Mouse (Mus musculus) cerebellum, postnatal 36 days (tissue): ENCODE measurements at regions not wholly inside any gene's neighbourhood (a gene's known extent, or its start where the extent isn't known, plus 50 kb on each side); places are given as distances from the start of the nearest gene placed in this dataset.

Experiments
- DNase-seq, 2 experiments: peaks; one replicate each; pipeline ENCODE4 v3.0.0; 2021 to 2022; ENCODE audit warnings: mixed read lengths in 2 of 2

DNA sequence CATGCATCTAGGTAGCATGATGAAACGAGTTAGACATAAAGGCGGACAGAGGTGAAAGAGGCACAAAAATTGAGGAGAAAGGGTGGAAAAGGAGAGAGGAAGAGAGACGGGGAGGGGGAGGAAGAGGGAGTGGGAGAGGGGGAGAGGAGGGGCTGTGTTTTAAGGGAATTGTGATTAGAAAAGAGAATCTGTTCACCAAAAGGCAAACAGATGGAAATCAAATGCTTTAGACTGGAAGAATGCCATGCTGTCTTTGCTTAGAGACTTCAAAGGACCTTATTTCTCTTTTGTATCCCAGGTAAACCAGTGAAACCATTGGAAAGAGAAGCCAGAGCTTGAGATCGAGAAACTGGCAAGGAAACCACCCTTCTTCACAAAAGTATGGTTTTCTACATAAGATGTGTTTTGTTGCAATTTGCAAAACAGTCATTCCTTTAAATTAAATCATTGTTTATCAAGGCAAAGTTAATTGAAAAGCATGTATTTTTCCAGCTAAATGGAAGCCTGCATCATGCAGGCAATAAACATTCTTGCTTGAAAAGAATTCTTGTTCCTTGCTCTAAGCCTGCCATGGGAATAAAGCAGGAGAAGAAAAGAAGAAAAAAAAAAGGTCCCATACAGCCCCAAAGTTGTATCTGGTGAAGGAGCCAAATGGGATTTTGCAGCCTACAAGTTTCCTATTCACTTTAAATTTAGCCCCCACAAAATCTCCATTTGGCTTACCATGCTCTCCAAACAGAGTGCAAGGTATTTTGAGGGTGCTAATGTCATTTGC lies 65.2 kb upstream of the Gmnc start:
- DNase-seq: no peak

DNA sequence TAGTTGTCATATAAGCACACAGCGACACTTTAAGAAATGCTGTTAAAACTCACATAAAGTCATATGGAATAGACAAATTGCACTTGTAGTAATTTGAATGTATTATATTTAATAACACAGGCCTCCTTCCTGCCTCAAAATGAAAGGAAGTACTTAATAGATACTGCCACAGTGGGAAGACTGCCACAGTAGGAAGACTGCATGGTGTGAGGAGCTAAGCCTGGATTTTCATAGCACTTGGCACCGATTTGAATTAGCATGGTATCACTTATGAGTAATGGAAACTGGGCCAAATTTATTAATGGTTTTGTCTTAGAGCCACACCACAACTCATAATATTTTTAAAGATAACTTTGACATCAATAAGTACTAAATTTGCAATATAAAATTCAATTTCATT lies 53.0 kb upstream of the Gmnc start:
- DNase-seq: peak in 1 of 2 experiments; percentile 6
